Mouse (Mus musculus) CD4-positive, CD25-positive, alpha-beta regulatory T cell, adult 9 weeks (primary cell): Measurements from ENCODE around the gene Foxp1. TPM values are rescaled to one million over a fixed set of nuclear protein-coding genes. Genes with fewer than 3 reads are reported as not detected.

ENCODE experiments used
- polyA plus RNA-seq: library from polyadenylated mRNA; unstranded; fragments of 100-300 nt; shearing (Covaris generic); gene quantifications from one replicate; pipeline ENCODE4 v1.2.1, GENCODE M21; 2017

Gene Foxp1
- polyA plus RNA-seq: 435 TPM

GRCm38 (mm10) chr6:99522359-99523108, at the start of gene Foxp1:
TSS of gene Foxp1 (minus strand) at chr6:99522721.

Other genes with a start within 250 kb of the Foxp1 start
- gene Eif4e3, start 144.1 kb upstream of the Foxp1 start, polyA plus RNA-seq: 17.6 TPM
- gene Gm20696, start 144.1 kb upstream of the Foxp1 start, polyA plus RNA-seq: 14.8 TPM
- gene Gpr27, start 170.0 kb upstream of the Foxp1 start, polyA plus RNA-seq: not detected
- gene Prok2, start 203.7 kb upstream of the Foxp1 start, polyA plus RNA-seq: not detected